Mouse (Mus musculus) cerebellum, adult 2 months (tissue): ENCODE data around the gene Oscp1.

Experiments
- CTCF ChIP-seq: fragments of 200-500 bp; IDR thresholded peaks from 2 replicates; pipeline ENCODE4 v1.5.1; 2011; ENCODE audit warnings: low read depth, mild to moderate bottlenecking, control low read depth, low read length, moderate library complexity, borderline replicate concordance; ENCODE audit not compliant: insufficient read depth
- POLR2A ChIP-seq: fragments of 200-500 bp; IDR thresholded peaks from 2 replicates; pipeline ENCODE4 v1.6.1; 2011; ENCODE audit warnings: low read length, control low read depth, borderline replicate concordance; ENCODE audit not compliant: insufficient read depth

DNA sequence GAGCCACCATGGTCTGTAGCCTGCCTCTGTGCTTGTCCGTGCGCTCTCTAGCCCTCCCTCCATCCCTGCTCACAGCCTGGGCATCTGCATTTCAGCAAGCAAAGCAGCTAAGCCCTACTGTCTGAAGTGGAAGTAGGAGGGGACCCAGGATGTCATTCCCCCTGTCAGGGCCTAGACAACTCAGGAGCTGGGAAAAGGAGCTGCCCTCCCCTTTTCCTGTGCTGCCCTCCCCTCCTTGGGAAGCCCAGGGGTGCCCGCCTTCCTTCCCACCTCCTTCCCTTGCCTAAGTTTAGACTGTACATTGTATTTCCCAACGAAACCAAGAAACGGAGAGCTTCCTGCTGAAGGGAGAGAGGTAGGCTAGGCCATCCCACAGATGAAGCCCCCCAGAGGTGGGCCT, 82.7 kb downstream of the Oscp1 start:
- TF ChIP-seq CTCF (no peak), POLR2A (no peak)
